Comparison of ENCODE assay signal across 20 mouse cellular contexts in the genomic region with DNA sequence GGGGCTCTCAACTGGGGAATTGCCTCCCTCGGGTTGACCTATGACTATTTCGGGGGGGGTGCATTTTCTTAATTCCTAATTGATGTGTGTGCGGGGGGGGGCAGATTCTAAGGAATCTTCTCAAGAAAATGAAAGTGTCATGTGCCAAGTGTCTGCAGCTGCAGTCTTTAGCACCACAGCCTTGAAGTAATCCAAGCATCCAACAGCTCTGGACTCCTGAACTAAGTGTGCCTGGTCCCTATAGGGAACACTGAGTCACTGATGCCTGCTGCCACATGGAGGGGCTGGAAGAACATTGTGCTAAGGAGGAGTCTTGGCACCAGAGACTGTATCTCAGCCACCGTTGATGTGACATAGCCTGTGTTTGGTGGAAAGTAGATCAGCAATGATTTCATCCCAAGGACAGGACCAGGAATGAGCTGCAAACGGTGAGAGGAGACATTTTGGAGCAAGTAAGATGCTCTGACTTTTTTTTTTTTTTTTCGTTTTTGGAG. TPM values are rescaled to one million over a fixed set of nuclear protein-coding genes. Genes with fewer than 3 reads are reported as not detected.
DNase-seq lines count a peak whose midpoint lies in the region; ATAC-seq and TF ChIP-seq lines count a peak whose summit lies in the region.
"Had no signal": no experiment of that assay in that cellular context is flagged by ENCODE, and none has a peak within 500 bp of the region (broad histone marks: within the 10 kb centered on the region; RNA-seq: fewer than 3 reads in every experiment).

No protein-coding gene starts in this region.

- H3K27ac ChIP-seq in forebrain, postnatal 0 days (ENCODE audit: low read depth, low read length), result no peak overlapping the region
- no peak overlapping the region for H3K27ac ChIP-seq in forebrain, embryonic 10.5 days
- no peak overlapping the region for H3K27ac ChIP-seq in kidney, postnatal 0 days
- no peak overlapping the region for H3K27ac ChIP-seq in midbrain, postnatal 0 days (ENCODE audit: low read depth, low read length)
- H3K27ac ChIP-seq in midbrain, embryonic 13.5 days, result no peak overlapping the region
- H3K27ac ChIP-seq: hindbrain, embryonic 12.5 days; liver, embryonic 13.5 days had no signal

- 75% methylated on average over 6 of the region's 6 CpGs for WGBS in forebrain, postnatal 0 days
- 79% methylated on average over 6 of the region's 6 CpGs for WGBS in forebrain, embryonic 10.5 days
- WGBS in kidney, postnatal 0 days, result 73% methylated on average over 6 of the region's 6 CpGs
- 76% methylated on average over 6 of the region's 6 CpGs for WGBS in midbrain, postnatal 0 days
- 78% methylated on average over 6 of the region's 6 CpGs for WGBS in midbrain, embryonic 13.5 days

- TF ChIP-seq CTCF in forebrain, postnatal 0 days (IDR thresholded peaks at IDR 0.05; ENCODE audit: low read depth), result peak; percentile 39
- peak; percentile 11; the same call in 1 of the 2 replicates for TF ChIP-seq CTCF in kidney, postnatal 0 days (IDR thresholded peaks at IDR 0.05; ENCODE audit: low read depth)
- peak; percentile 34 for TF ChIP-seq CTCF in midbrain, postnatal 0 days (IDR thresholded peaks at IDR 0.05)

- ATAC-seq in forebrain, postnatal 0 days, result no peak
- no peak for ATAC-seq in kidney, postnatal 0 days (replicated peaks; ENCODE audit: low FRiP score, low read depth)
- no peak for ATAC-seq in midbrain, postnatal 0 days (ENCODE audit: low FRiP score)
- no peak for ATAC-seq in midbrain, embryonic 13.5 days
- ATAC-seq: forebrain, embryonic 14.5 days; midbrain, embryonic 16.5 days had no signal

- no peak overlapping the region for H3K9ac ChIP-seq in forebrain, postnatal 0 days
- no peak overlapping the region for H3K9ac ChIP-seq in kidney, postnatal 0 days (ENCODE audit: low read depth, low read length)
- H3K9ac ChIP-seq in midbrain, postnatal 0 days (replicated peaks; ENCODE audit: low read length, poor library complexity, severe bottlenecking), result no peak overlapping the region
- no peak overlapping the region for H3K9ac ChIP-seq in midbrain, embryonic 13.5 days (replicated peaks)
- H3K9ac ChIP-seq: hindbrain, embryonic 12.5 days; liver, embryonic 13.5 days had no signal

- no peaks in the 10 kb centered on the region for H3K4me1 ChIP-seq in forebrain, postnatal 0 days (ENCODE audit: insufficient read depth)
- no peaks in the 10 kb centered on the region for H3K4me1 ChIP-seq in forebrain, embryonic 10.5 days
- H3K4me1 ChIP-seq in kidney, postnatal 0 days (replicated peaks; ENCODE audit: insufficient read depth, low read length), result no peaks in the 10 kb centered on the region
- H3K4me1 ChIP-seq in midbrain, postnatal 0 days (ENCODE audit: insufficient read depth, low read length), result no peaks in the 10 kb centered on the region
- H3K4me1 ChIP-seq in midbrain, embryonic 13.5 days (replicated peaks), result no peaks in the 10 kb centered on the region
- H3K4me1 ChIP-seq: hindbrain, embryonic 12.5 days had no signal

- H3K4me3 ChIP-seq in forebrain, postnatal 0 days (ENCODE audit: low read depth, low read length), result no peak overlapping the region
- no peak overlapping the region for H3K4me3 ChIP-seq in forebrain, embryonic 10.5 days
- no peak overlapping the region for H3K4me3 ChIP-seq in kidney, postnatal 0 days (replicated peaks; ENCODE audit: low read depth, low read length)
- no peak overlapping the region for H3K4me3 ChIP-seq in midbrain, postnatal 0 days (ENCODE audit: low read depth, low read length)
- no peak overlapping the region for H3K4me3 ChIP-seq in midbrain, embryonic 13.5 days (replicated peaks)
- H3K4me3 ChIP-seq: hindbrain, embryonic 12.5 days; liver, embryonic 13.5 days had no signal

- no peak overlapping the region for H3K4me2 ChIP-seq in forebrain, postnatal 0 days (ENCODE audit: low read depth)
- no peak overlapping the region for H3K4me2 ChIP-seq in kidney, postnatal 0 days (ENCODE audit: low read length)
- H3K4me2 ChIP-seq in midbrain, postnatal 0 days (ENCODE audit: low read depth, low read length, poor library complexity, severe bottlenecking), result no peak overlapping the region
- H3K4me2 ChIP-seq in midbrain, embryonic 13.5 days (replicated peaks), result no peak overlapping the region
- H3K4me2 ChIP-seq: heart, embryonic 11.5 days; hindbrain, embryonic 12.5 days; liver, embryonic 13.5 days had no signal

- 0 out of 2 replicates have a peak, but pooled peaks cover 4% of the 10 kb centered on the region for H3K9me3 ChIP-seq in forebrain, postnatal 0 days (ENCODE audit: low read length)
- peaks cover 11% of the 10 kb centered on the region for H3K9me3 ChIP-seq in forebrain, embryonic 10.5 days
- H3K9me3 ChIP-seq in kidney, postnatal 0 days (replicated peaks; ENCODE audit: low read length), result 0 out of 2 replicates have a peak, but pooled peaks cover 4% of the 10 kb centered on the region
- H3K9me3 ChIP-seq in midbrain, postnatal 0 days (ENCODE audit: low read length), result peaks cover 5% of the 10 kb centered on the region; the same call in 1 of the 2 replicates
- peaks cover 9% of the 10 kb centered on the region; the same call in 1 of the 2 replicates for H3K9me3 ChIP-seq in midbrain, embryonic 13.5 days

- DNase-seq in forebrain, postnatal 0 days, result no peak
- DNase-seq in forebrain, embryonic 10.5 days (ENCODE audit: extremely low spot score, low spot score), result no peak
- no peak for DNase-seq in kidney, postnatal 0 days (ENCODE audit: low spot score)
- no peak for DNase-seq in kidney, adult 8-10 months
- DNase-seq in midbrain, postnatal 0 days (ENCODE audit: low spot score), result peak; percentile 31
- DNase-seq in thymus, adult 18-20 months, result no peak
- no peak for DNase-seq in left cerebral cortex, adult 9 months (ENCODE audit: low spot score in 2 of 2)
- DNase-seq: adrenal gland, postnatal 36 days; cerebellum, adult 18-20 months; cerebellum, postnatal 36 days; heart, postnatal 14 days; kidney, adult 11 months; liver, embryonic 13.5 days; lung, adult 2 months; lung, postnatal 36 days had no signal

- H3K36me3 ChIP-seq in forebrain, postnatal 0 days (ENCODE audit: insufficient read depth), result peaks cover under 1% of the 10 kb centered on the region; the same call in 1 of the 2 replicates
- peaks cover 9% of the 10 kb centered on the region for H3K36me3 ChIP-seq in forebrain, embryonic 10.5 days (replicated peaks)
- no peaks in the 10 kb centered on the region for H3K36me3 ChIP-seq in kidney, postnatal 0 days (ENCODE audit: insufficient read depth, low read length)
- no peaks in the 10 kb centered on the region for H3K36me3 ChIP-seq in midbrain, postnatal 0 days (ENCODE audit: insufficient read depth, low read length)
- H3K36me3 ChIP-seq in midbrain, embryonic 13.5 days, result peaks cover 2% of the 10 kb centered on the region

- no peaks in the 10 kb centered on the region for H3K27me3 ChIP-seq in forebrain, postnatal 0 days (ENCODE audit: insufficient read depth, low read length)
- H3K27me3 ChIP-seq in forebrain, embryonic 10.5 days (ENCODE audit: poor library complexity, severe bottlenecking), result no peaks in the 10 kb centered on the region
- H3K27me3 ChIP-seq in kidney, postnatal 0 days (ENCODE audit: insufficient read depth, low read length), result no peaks in the 10 kb centered on the region
- H3K27me3 ChIP-seq in midbrain, postnatal 0 days (ENCODE audit: insufficient read depth, low read length), result no peaks in the 10 kb centered on the region
- H3K27me3 ChIP-seq in midbrain, embryonic 13.5 days, result no peaks in the 10 kb centered on the region
- H3K27me3 ChIP-seq: hindbrain, embryonic 12.5 days; liver, embryonic 13.5 days had no signal

RNA-seq across cellular contexts. Expression of gene Itm2c, which starts 36.8 kb away (rescaled TPM):
- total RNA-seq in forebrain, postnatal 0 days (2014; rRNA removed), result 244 and 280 TPM in 2 replicates
- polyA plus RNA-seq in forebrain, postnatal 0 days (2015; fragmentation: Nextera tagmentation; extraction: Ambion mirVana), result 244 and 246 TPM in 2 replicates
- polyA plus RNA-seq in forebrain, embryonic 10.5 days (2016; fragmentation: Nextera tagmentation; extraction: Ambion mirVana), result 126 and 132 TPM in 2 replicates
- 256 TPM in 2 replicates for polyA plus RNA-seq in kidney, postnatal 0 days (2015; fragmentation: Nextera tagmentation; extraction: Ambion mirVana)
- total RNA-seq in midbrain, postnatal 0 days (2014; rRNA removed), result 312 and 376 TPM in 2 replicates
- polyA plus RNA-seq in midbrain, postnatal 0 days (2015; fragmentation: Nextera tagmentation; extraction: Ambion mirVana), result 293 and 297 TPM in 2 replicates
- polyA plus RNA-seq in midbrain, embryonic 13.5 days (2015; fragmentation: Nextera tagmentation; extraction: Ambion mirVana), result 179 and 201 TPM in 2 replicates
